Mouse (Mus musculus) inflammation-experienced regulatory T-cells, adult 16 weeks (primary cell): Measurements from ENCODE around the gene Lipe. TPM values are rescaled to one million over a fixed set of nuclear protein-coding genes. Genes with fewer than 3 reads are reported as not detected.

Source experiments
- polyA plus RNA-seq: library from polyadenylated mRNA; unstranded; fragments of 100-300 nt; shearing (Covaris generic); gene quantifications from one replicate; pipeline ENCODE4 v1.2.1, GENCODE M21; 2017

The Lipe gene
- 16.9 TPM for polyA plus RNA-seq

GRCm38 (mm10) chr7:25398610-25399009, at the start of gene Lipe:
Gene Lipe, minus strand, starts transcription at chr7:25398710.

GRCm38 (mm10) chr7:25412833-25413441, 14.4 kb upstream of the Lipe start, which contains the start of gene Cxcl17:
Gene Cxcl17, minus strand, starts transcription at chr7:25412886.

GRCm38 (mm10) chr7:25369058-25369749, 29.3 kb downstream of the Lipe start, which contains the start of gene Cnfn:
Gene Cnfn, minus strand, starts transcription at chr7:25369724.

Other genes starting within 250 kb of the Lipe start
- gene Pou2f2, start 219.0 kb downstream of the Lipe start, polyA plus RNA-seq, result 134 TPM
- gene Dedd2, start 178.1 kb downstream of the Lipe start, polyA plus RNA-seq, result 58.4 TPM
- gene Zfp526, start 177.3 kb downstream of the Lipe start, polyA plus RNA-seq, result 3.5 TPM
- 7.3 TPM for gene Gsk3a, start 160.9 kb downstream of the Lipe start, polyA plus RNA-seq
- 0.73 TPM for gene Erf, start 147.9 kb downstream of the Lipe start, polyA plus RNA-seq
- gene Cic, start 131.0 kb downstream of the Lipe start, polyA plus RNA-seq, result 25.5 TPM
- 49.2 TPM for gene Pafah1b3, start 100.7 kb downstream of the Lipe start, polyA plus RNA-seq
- gene Prr19, start 97.3 kb downstream of the Lipe start, polyA plus RNA-seq, result not detected
- not detected for gene Tmem145, start 92.6 kb downstream of the Lipe start, polyA plus RNA-seq
- gene Megf8, start 81.5 kb downstream of the Lipe start, polyA plus RNA-seq, result 0.46 TPM
- not detected for gene Cnfn, start 29.0 kb downstream of the Lipe start, polyA plus RNA-seq
- 0.52 TPM for gene Cxcl17, start 14.2 kb upstream of the Lipe start, polyA plus RNA-seq
- 0.60 TPM for gene Ceacam1, start 78.9 kb upstream of the Lipe start, polyA plus RNA-seq
- not detected for gene Ceacam2, start 141.1 kb upstream of the Lipe start, polyA plus RNA-seq
- not detected for gene Erich4, start 217.2 kb upstream of the Lipe start, polyA plus RNA-seq
- gene Dmac2, start 220.7 kb upstream of the Lipe start, polyA plus RNA-seq, result 78.3 TPM
- 0.84 TPM for gene B3gnt8, start 227.9 kb upstream of the Lipe start, polyA plus RNA-seq